Mouse (Mus musculus) hindbrain, embryonic 16.5 days (tissue): Measurements from ENCODE around the gene Otud4. TPM values are rescaled to one million over a fixed set of nuclear protein-coding genes. Genes with fewer than 3 reads are reported as not detected.

ENCODE experiments used
- ATAC-seq: fragments of 200-750 bp; cut with Nextera tagmentation; 2 replicates; pipeline ENCODE4 v1.8.0; 2017; ENCODE audit warnings: moderate TSS enrichment, moderate library complexity
- H3K27ac ChIP-seq: fragments of 300-500 bp; sonication (generic); 2 replicates; pipeline ENCODE4 v1.5.1; 2014; ENCODE audit warnings: low read depth, mild to moderate bottlenecking, control low read depth, low read length, moderate library complexity
- H3K27me3 ChIP-seq: fragments of 300-500 bp; sonication (generic); replicated peaks from 2 replicates; pipeline ENCODE4 v1.6.1; 2014; ENCODE audit warnings: low read length; ENCODE audit not compliant: control insufficient read depth, insufficient read depth
- H3K36me3 ChIP-seq: fragments of 300-500 bp; sonication (generic); 2 replicates; pipeline ENCODE4 v1.6.1; 2014; ENCODE audit warnings: mild to moderate bottlenecking, low read length, moderate library complexity, mixed read lengths; ENCODE audit not compliant: control insufficient read depth, insufficient read depth
- H3K4me1 ChIP-seq: fragments of 300-500 bp; sonication (generic); 2 replicates; pipeline ENCODE4 v1.6.1; 2014; ENCODE audit warnings: low read depth, low read length; ENCODE audit not compliant: control insufficient read depth, insufficient read depth
- H3K4me2 ChIP-seq: fragments of 300-500 bp; sonication (generic); 2 replicates; pipeline ENCODE4 v1.6.1; 2014; ENCODE audit warnings: mild to moderate bottlenecking, low read length, control low read depth, moderate library complexity
- H3K4me3 ChIP-seq: fragments of 300-500 bp; sonication (generic); 2 replicates; pipeline ENCODE4 v1.5.1; 2014; ENCODE audit warnings: mild to moderate bottlenecking, low read length, control low read depth, moderate library complexity
- H3K9ac ChIP-seq: fragments of 300-500 bp; sonication (generic); 2 replicates; pipeline ENCODE4 v1.6.1; 2014; ENCODE audit warnings: low read depth, mild to moderate bottlenecking, control low read depth, low read length, moderate library complexity
- H3K9me3 ChIP-seq: fragments of 300-500 bp; sonication (generic); 2 replicates; pipeline ENCODE4 v1.6.1; 2014; ENCODE audit warnings: mild to moderate bottlenecking, low read length, moderate library complexity; ENCODE audit not compliant: control insufficient read depth
- WGBS: fragments of 180-500 bp; shearing (Covaris S2); extraction: QIAGEN DNeasy Blood & Tissue Kit; methylation state at CpG from one replicate; pipeline ENCODE4 v1.1.7; 2014; 5-methylcytosine and 5-hydroxymethylcytosine counted together
- polyA plus RNA-seq: library from polyadenylated mRNA; unstranded; fragments of >200 nt; fragmentation: Nextera tagmentation; extraction: Ambion mirVana; gene quantifications from 2 replicates; pipeline ENCODE4 v1.2.1, GENCODE M21; 2015

Otud4 gene
- polyA plus RNA-seq, 1 experiment from 2014 or later, result 7.7 TPM

DNA sequence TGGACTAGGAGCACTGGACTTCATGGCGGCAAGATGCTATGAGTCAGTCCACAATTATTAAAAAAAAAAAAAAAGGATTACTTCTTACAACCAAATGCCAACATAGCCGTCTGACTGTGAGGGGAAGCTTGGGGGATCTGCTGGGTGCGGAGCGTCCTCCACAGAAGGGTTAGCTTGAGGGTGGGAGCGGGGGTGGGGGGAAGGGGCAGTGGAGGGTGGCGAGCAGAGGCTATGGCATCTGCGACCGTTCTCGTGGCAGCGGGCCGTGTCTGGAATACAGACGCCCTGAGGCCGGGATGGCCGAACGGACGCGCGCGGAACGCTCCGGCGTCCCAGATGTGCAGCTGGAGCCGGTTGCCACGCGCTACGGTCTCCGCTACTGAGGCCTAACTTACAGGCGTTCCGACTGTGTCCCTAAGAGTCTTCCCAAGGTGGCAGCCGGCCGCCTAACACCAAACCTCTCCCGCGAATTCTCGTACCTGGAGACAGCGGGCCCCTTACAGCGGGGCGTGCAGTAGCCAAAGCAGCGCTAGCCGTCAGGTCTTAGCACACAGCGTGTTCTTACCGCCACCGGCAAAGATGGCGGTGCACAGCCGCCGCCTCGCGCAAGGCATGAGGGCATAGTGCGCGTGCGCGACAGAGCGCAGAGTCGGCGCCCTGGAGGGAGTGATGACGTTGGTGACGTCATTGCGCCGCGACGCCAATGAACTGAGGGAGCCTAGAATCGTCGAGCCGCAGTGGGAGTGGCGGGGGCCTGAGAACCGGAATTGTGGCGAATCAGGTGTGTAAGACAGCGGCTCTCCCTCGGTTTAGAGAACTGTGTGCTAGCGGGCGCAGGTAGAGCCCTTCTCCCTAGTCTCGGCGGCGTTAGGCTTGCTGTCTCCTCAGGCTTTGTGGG, 71.9 kb downstream of the Otud4 start, which contains the start of the genes Abce1 and Anapc10:
Gene Abce1 (minus strand): TSS at position 677 of the 898 bp plus-strand sequence.
Gene Anapc10 (plus strand): TSS at position 757 of the 898 bp plus-strand sequence.
- Histone ChIP-seq H3K27me3 (no peaks in the 10 kb centered on the region), H3K9me3 (no peaks in the 10 kb centered on the region), H3K4me3 (peak within 1 kb of the TSS; percentile 66), H3K4me2 (peak within 1 kb of the TSS; percentile 90), H3K36me3 (peaks cover 4% of the 10 kb centered on the region; the same call in 1 of the 2 replicates), H3K9ac (peak within 1 kb of the TSS; percentile 88), H3K4me1 (peaks cover 13% of the 10 kb centered on the region), H3K27ac (peak within 1 kb of the TSS; percentile 81)
- peak; percentile 98 for ATAC-seq
- under 1% methylated on average over 73 of the region's 73 CpGs for WGBS

DNA sequence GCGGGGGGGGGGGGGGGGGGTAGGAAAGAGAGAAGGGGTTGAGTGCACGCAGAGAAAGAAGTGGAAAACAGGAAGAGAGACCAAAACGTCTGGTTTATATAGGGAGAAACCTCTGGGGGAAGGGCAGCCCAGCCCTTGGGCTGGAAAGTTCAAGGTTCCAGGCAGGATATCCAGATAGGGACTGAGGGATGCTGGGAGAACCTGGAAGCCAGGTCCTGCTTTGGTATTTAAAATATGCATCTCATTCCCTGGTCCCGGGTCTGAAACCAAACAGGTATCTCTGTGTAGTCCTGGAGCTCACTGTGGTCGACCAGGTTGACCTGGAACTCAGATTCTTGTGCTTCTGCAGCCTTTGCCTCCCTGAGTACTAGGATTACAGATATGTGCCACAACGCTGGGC, 73.3 kb downstream of the Otud4 start:
- H3K4me1 ChIP-seq, result peaks cover 13% of the 10 kb centered on the region
- H3K4me2 ChIP-seq, result peak overlapping the region; percentile 47
- ATAC-seq, result no peak
- WGBS, result 58% methylated on average over 6 of the region's 6 CpGs
- peak overlapping the region; percentile 43 for H3K9ac ChIP-seq
- no peaks in the 10 kb centered on the region for H3K36me3 ChIP-seq
- H3K4me3 ChIP-seq, result no peak overlapping the region
- no peaks in the 10 kb centered on the region for H3K27me3 ChIP-seq
- H3K27ac ChIP-seq, result no peak overlapping the region
- no peaks in the 10 kb centered on the region for H3K9me3 ChIP-seq

DNA sequence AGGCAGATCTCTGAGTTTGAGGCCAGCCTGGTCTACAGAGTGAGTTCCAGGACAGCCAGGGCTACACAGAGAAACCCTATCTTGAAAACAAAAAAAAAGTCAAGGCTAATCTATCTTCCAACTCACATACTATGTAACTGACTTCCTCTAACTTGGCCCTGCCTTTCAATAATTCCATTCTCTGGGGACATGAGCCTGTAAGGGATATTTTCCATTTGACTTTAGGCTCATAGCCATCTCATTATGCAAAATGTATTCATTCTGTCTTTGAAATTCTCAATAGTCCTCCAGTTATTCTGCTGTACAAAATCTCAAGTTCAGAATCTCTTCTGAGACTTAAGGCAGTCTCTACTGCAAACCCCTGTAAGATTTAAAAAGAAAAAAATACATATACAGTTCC, 82.1 kb downstream of the Otud4 start:
- no peaks in the 10 kb centered on the region for H3K4me1 ChIP-seq
- no peak for ATAC-seq
- H3K27me3 ChIP-seq, result no peaks in the 10 kb centered on the region
- no peak overlapping the region for H3K4me2 ChIP-seq
- no peaks in the 10 kb centered on the region for H3K9me3 ChIP-seq
- peaks cover 11% of the 10 kb centered on the region for H3K36me3 ChIP-seq
- H3K9ac ChIP-seq, result no peak overlapping the region
- no peak overlapping the region for H3K27ac ChIP-seq
- H3K4me3 ChIP-seq, result no peak overlapping the region

DNA sequence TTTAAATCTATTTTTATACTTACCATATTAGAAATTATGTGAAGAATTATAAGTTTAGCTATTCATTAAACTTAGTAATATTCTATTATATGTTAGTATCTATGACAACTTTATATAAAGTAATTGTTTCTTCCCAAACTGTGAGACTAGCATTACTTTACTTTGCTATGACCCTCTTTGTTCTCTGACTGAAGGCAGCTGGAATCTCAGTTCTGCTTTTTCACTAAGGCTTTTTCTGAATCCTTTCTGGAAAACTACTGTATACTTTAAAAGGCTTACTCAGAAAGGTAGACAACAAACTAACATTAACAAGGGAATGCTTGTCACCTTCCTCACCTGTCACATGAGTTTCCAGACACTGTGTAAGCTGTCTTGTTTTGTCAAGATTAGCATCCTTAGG, 83.9 kb downstream of the Otud4 start:
- no peaks in the 10 kb centered on the region for H3K9me3 ChIP-seq
- no peaks in the 10 kb centered on the region for H3K4me1 ChIP-seq
- ATAC-seq, result no peak
- peaks cover 11% of the 10 kb centered on the region for H3K36me3 ChIP-seq
- H3K4me3 ChIP-seq, result no peak overlapping the region
- H3K9ac ChIP-seq, result no peak overlapping the region
- H3K27me3 ChIP-seq, result no peaks in the 10 kb centered on the region
- H3K4me2 ChIP-seq, result no peak overlapping the region
- no peak overlapping the region for H3K27ac ChIP-seq

DNA sequence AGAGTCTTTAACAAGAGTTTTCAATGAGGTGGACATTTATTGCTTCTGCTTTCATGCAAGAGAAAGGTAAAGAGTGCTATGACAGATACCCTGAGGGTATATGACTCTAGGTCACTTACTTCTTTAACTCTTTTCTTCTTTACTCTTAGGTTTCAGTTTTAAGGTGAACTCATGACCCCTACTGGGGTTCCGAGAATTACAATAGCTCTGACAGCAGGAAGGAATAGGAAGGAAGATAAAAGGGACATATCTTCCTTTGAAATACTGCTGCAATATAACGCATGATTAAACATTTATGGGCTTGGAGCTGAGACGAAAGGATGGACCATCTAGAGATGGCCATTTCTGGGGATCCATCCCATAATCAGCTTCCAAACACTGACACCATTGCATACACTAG, 85.2 kb downstream of the Otud4 start:
- Histone ChIP-seq H3K4me2 (no peak overlapping the region), H3K9ac (no peak overlapping the region), H3K36me3 (peaks cover 11% of the 10 kb centered on the region), H3K4me1 (no peaks in the 10 kb centered on the region), H3K27ac (no peak overlapping the region), H3K9me3 (no peaks in the 10 kb centered on the region), H3K4me3 (no peak overlapping the region), H3K27me3 (no peaks in the 10 kb centered on the region)
- 40% methylated on average over 3 of the region's 3 CpGs for WGBS
- ATAC-seq, result no peak

Other genes with a start within 250 kb of the Otud4 start
- 55.2 and 62.3 TPM in 2 replicates for gene Smad1, start 240.1 kb upstream of the Otud4 start, polyA plus RNA-seq
- gene Abce1, start 72.1 kb downstream of the Otud4 start, polyA plus RNA-seq, result 80.0 and 86.9 TPM in 2 replicates
- gene Anapc10, start 72.2 kb downstream of the Otud4 start, polyA plus RNA-seq, result 30.3 and 36.0 TPM in 2 replicates